Mouse (Mus musculus): ENCODE measurements at regions not wholly inside any gene's neighbourhood (a gene's known extent, or its start where the extent isn't known, plus 50 kb on each side); places are given as distances from the start of the nearest gene placed in this dataset.

DNA sequence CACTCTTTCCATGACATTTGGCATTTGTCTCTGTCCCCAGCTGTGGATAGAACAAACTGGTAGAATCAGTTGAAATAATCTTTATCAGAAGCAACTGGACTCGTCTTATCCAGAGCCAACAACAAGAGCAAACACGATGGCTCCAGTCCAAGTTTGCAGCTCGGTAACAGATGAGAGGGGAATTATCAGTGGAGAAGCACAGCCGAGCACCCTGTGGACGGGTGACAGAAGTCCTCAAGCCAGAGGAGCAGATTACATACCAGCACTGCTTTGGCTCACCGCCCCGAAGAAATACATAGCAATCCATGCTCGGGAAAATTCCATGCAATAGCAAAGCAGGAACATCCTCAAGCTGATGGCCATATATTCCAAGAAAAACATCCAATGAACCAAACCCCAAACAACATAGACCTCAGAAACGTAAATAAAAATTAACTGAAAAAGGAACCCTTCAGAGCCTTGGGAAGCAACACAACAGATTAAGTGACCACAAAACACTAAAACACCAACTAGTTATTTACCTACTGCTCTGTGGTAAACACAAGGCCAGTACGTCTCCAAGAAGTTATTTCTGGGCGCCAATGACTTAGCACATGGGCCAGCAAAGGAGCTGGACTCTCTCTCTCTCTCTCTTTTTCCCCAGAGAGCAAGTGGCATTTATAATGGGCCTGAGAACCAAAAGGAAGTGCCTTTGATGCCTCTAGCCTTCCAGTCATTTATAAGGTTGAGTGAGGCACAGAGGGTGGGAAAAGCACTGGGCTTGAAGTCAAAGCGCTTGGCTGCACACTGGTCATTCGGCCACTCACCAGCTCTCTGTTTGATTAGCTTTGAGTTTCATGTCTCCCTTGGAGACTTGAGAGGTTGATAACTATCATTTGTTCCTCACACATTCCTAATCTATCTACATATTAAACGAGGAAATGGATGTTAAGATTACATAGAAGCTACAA lies 163.0 kb upstream of the Gm12728 start:
- no peaks in the 10 kb centered on the region for H3K9me3 ChIP-seq (replicated peaks)
- ATAC-seq (ENCODE audit: insufficient number of reproducible peaks, low FRiP score, low TSS enrichment, low read depth): no peak; the same call in 1 of the 2 replicates
- no peak overlapping the region for H3K4me3 ChIP-seq (replicated peaks)
- no peaks in the 10 kb centered on the region for H3K27me3 ChIP-seq
- H3K36me3 ChIP-seq: no peaks in the 10 kb centered on the region
- H3K9ac ChIP-seq: no peak overlapping the region
- WGBS: 69% methylated on average over 14 of the region's 14 CpGs
- H3K4me2 ChIP-seq (replicated peaks): no peak overlapping the region
- H3K4me1 ChIP-seq: peaks cover 9% of the 10 kb centered on the region; the same call in 1 of the 2 replicates
- H3K27ac ChIP-seq (replicated peaks): no peak overlapping the region

DNA sequence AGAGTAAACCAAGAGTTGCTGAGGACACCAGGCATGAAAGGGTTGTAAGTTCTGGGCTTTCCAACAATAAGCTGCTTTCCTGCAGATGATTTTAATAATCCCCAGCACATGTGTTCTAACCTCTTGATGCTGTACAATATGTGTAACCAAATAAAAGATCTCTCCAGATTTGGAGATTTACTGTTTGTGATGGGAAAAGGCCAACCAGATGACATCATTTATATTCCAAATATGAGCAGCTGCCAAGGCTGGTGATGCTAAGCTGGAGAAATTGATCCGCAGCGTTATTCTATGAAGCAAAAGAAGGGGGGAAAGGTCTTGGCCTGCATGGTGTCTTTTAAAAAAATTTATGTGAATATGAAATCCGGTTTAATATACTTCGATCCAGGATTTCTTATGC lies 160.1 kb upstream of the Gm12728 start:
- Histone ChIP-seq H3K4me3 (replicated peaks) (no peak overlapping the region), H3K9me3 (replicated peaks) (no peaks in the 10 kb centered on the region), H3K27ac (replicated peaks) (no peak overlapping the region), H3K4me2 (replicated peaks) (no peak overlapping the region), H3K4me1 (peaks cover 9% of the 10 kb centered on the region; the same call in 1 of the 2 replicates), H3K36me3 (no peaks in the 10 kb centered on the region), H3K9ac (no peak overlapping the region), H3K27me3 (no peaks in the 10 kb centered on the region)
- 39% methylated on average over 4 of the region's 4 CpGs for WGBS
- ATAC-seq (ENCODE audit: insufficient number of reproducible peaks, low FRiP score, low TSS enrichment, low read depth): no peak

DNA sequence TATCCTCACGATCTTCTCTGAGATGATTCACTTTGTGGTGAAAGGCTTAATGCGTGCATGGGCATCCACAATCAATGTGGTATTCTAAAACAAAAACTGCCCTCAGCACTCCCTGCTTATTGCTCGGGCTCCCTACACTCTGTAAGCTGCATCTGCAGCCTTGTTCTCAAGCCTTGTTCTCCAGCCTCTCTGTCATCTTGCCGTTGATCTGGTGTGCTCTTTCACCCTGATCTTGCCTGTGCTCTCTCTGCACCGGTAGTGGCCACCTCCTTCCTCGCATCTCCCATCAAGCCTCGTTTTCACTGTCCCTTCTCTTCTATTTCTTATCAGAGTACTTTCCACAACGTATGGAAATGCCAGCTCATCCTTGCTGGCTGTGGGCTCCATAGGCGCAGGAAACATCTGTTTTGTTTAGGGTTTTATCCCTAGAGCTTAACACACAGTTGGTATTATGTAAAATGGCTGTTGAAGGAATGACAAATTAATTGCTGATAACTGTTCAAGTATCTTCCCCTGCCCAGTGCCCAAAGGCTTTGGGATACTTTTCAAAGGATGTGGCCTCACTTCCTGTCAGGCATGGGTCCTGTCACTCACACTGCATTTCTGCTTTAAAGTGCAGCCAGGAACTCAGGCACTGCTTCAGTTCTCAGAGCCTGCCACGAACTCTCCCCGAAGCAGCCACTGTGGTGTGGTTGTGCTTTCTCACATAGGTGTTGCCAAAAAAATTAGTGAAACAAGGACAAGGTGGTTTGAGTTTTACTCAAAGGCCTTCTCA lies 158.9 kb upstream of the Gm12728 start:
- no peak overlapping the region for H3K9ac ChIP-seq
- no peak overlapping the region for H3K4me3 ChIP-seq (replicated peaks)
- no peaks in the 10 kb centered on the region for H3K27me3 ChIP-seq
- WGBS: 57% methylated on average over 11 of the region's 11 CpGs
- H3K4me1 ChIP-seq: peaks cover 9% of the 10 kb centered on the region; the same call in 1 of the 2 replicates
- no peak overlapping the region for H3K4me2 ChIP-seq (replicated peaks)
- ATAC-seq (ENCODE audit: insufficient number of reproducible peaks, low FRiP score, low TSS enrichment, low read depth): no peak
- no peak overlapping the region for H3K27ac ChIP-seq (replicated peaks)
- no peaks in the 10 kb centered on the region for H3K36me3 ChIP-seq
- H3K9me3 ChIP-seq (replicated peaks): no peaks in the 10 kb centered on the region

DNA sequence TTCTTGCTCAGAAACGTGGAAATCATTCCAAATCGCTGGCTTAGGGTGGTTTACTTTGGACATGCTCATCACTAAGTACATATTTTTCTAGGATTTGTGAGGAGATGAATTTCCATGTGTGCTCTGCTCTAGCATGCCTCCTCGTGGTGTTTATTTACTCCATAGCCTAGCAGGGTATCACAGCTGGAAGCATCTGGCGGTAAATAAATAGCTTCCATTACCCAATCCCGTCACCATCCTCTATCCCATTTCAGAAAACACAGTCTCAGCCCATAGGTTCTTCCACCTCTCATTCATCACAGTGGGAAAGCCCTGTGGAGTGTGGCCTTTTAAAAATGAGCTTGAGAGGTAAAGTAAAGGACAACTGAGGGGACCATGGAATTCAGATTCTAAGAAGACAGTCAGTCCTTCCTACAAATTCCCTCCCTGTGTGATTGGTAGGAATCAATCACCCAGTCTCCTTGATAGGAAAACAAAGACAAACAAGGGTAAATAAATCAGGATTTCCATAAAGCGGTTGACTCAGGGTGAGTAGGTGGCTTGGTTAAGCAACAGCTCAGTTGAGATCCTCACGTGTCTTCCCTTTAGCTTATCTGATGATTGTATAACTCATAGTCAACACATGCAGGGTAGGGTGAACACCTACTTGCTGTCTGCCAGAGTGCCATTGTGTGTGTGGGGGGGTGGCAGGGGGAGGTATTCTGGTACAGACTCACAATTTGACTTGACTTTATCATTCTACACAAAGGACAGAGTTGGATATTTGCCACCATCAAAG lies 156.9 kb upstream of the Gm12728 start:
- H3K27me3 ChIP-seq: no peaks in the 10 kb centered on the region
- H3K4me3 ChIP-seq (replicated peaks): no peak overlapping the region
- H3K27ac ChIP-seq (replicated peaks): no peak overlapping the region
- no peaks in the 10 kb centered on the region for H3K9me3 ChIP-seq (replicated peaks)
- no peak overlapping the region for H3K9ac ChIP-seq
- H3K36me3 ChIP-seq: no peaks in the 10 kb centered on the region
- no peak for ATAC-seq (ENCODE audit: insufficient number of reproducible peaks, low FRiP score, low TSS enrichment, low read depth)
- H3K4me1 ChIP-seq: peaks cover 9% of the 10 kb centered on the region; the same call in 1 of the 2 replicates
- H3K4me2 ChIP-seq (replicated peaks): no peak overlapping the region
- 68% methylated on average over 7 of the region's 7 CpGs for WGBS

DNA sequence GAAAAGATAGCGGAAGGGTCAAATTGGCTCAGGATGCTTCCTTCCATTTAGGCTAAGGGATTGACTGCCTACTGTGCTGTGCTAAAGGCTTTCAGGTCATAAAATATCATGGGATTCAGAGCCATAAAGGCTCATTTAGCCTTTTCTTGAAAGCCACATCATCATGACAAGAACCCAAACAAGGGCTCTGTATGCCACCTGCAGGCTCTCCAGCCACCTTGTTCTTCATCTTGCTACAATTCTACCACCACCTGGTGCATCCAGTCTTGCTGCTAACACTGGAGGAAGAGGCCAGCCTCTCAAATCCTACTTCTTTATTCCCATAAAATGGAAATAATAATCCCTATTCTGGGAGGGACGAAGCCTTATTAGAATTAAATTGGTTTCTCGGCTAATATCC lies 155.9 kb upstream of the Gm12728 start:
- ATAC-seq (ENCODE audit: insufficient number of reproducible peaks, low FRiP score, low TSS enrichment, low read depth): no peak
- no peak overlapping the region for H3K27ac ChIP-seq (replicated peaks)
- H3K4me2 ChIP-seq (replicated peaks): no peak overlapping the region
- no peak overlapping the region for H3K4me3 ChIP-seq (replicated peaks)
- no peaks in the 10 kb centered on the region for H3K36me3 ChIP-seq
- H3K9me3 ChIP-seq (replicated peaks): no peaks in the 10 kb centered on the region
- H3K27me3 ChIP-seq: no peaks in the 10 kb centered on the region
- no peak overlapping the region for H3K9ac ChIP-seq
- WGBS: 88% methylated on average over 3 of the region's 3 CpGs
- H3K4me1 ChIP-seq: peaks cover 9% of the 10 kb centered on the region; the same call in 1 of the 2 replicates

DNA sequence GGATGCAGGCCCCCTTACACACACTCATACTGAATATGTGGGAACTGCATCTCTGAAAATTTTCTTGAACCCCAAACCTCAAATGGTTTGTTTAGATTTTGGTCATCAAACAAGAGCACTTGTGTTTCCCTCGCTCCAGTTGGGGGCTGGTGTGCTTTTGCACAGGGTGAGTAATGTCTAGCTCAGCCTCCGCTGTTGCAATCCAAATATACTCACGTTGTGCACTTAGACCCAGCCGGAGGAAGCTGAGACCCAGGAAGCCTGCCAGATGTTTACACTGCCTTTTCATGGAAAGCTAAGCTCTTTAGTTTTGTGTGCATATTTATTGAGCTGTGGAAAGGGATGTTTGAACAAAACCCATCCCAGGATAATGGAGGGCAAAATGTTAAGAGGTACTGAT lies 148.9 kb upstream of the Gm12728 start:
- H3K4me3 ChIP-seq (replicated peaks): no peak overlapping the region
- H3K36me3 ChIP-seq: no peaks in the 10 kb centered on the region
- H3K27ac ChIP-seq (replicated peaks): no peak overlapping the region
- WGBS: 24% methylated on average over 4 of the region's 4 CpGs
- H3K9ac ChIP-seq: no peak overlapping the region
- no peak overlapping the region for H3K4me2 ChIP-seq (replicated peaks)
- no peak; the same call in 1 of the 2 replicates for ATAC-seq (ENCODE audit: insufficient number of reproducible peaks, low FRiP score, low TSS enrichment, low read depth)
- H3K27me3 ChIP-seq: no peaks in the 10 kb centered on the region
- H3K9me3 ChIP-seq (replicated peaks): no peaks in the 10 kb centered on the region
- H3K4me1 ChIP-seq: no peaks in the 10 kb centered on the region; the same call in 1 of the 2 replicates

DNA sequence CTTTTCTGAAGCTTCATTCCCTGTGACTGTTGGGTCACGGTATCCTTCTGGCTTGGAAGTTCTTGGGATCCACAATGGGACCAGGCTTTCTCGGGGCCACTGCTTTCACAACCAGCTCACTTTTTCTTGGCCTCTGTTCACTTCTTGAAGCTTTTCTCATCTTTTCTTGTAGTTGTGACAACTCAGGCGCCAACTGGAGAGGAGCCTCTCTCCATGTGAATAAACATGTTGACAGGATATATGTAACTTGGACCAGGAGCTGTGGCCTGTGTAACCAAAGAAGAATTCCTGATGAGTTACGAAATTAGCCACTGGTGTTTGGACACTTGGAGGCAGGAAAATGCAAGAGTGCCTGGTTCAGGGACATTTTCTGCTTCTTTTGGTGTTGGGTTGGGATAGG lies 148.1 kb upstream of the Gm12728 start:
- WGBS: 87% methylated on average over 4 of the region's 4 CpGs
- no peak overlapping the region for H3K4me2 ChIP-seq (replicated peaks)

DNA sequence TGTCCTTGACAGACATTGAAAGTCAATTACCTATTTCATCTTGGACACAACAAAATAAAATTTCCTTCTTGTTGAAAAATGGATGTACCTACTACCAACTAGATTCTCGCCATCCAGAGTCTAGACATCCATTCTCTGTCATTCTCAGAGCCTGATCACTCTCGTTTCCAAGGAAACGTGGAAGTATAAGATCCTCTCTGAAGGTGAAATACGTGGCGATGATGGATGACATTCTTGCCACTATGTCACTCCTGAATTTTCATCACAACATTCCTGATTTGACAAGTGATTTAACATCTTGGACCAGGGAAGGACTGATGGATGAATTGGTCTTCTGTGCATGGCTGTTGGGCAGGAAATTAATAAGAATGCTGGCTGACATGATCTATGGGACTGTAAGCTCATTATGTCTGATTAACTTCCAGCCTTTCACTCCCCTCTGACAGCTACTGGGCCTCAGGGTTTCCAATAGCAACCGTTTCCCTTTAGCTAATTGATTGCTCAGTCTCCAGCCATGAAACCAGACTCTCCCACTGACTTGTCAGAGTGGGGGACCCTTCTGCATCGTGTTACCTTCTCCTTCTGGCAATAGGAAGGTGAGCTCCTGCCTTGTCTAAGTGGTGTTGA lies 140.7 kb upstream of the Gm12728 start:
- ATAC-seq (ENCODE audit: insufficient number of reproducible peaks, low FRiP score, low TSS enrichment, low read depth): no peak
- Histone ChIP-seq H3K9ac (no peak overlapping the region), H3K27ac (replicated peaks) (no peak overlapping the region), H3K4me3 (replicated peaks) (no peak overlapping the region), H3K9me3 (replicated peaks) (no peaks in the 10 kb centered on the region), H3K27me3 (no peaks in the 10 kb centered on the region), H3K36me3 (no peaks in the 10 kb centered on the region), H3K4me2 (replicated peaks) (no peak overlapping the region), H3K4me1 (no peaks in the 10 kb centered on the region)
- 48% methylated on average over 7 of the region's 7 CpGs for WGBS

More for the DNA sequence above, 148.1 kb upstream of the Gm12728 start:
- Histone ChIP-seq H3K9me3 (replicated peaks) (no peaks in the 10 kb centered on the region), H3K36me3 (no peaks in the 10 kb centered on the region), H3K4me3 (replicated peaks) (no peak overlapping the region), H3K4me1 (no peaks in the 10 kb centered on the region; the same call in 1 of the 2 replicates), H3K9ac (no peak overlapping the region), H3K27me3 (no peaks in the 10 kb centered on the region), H3K27ac (replicated peaks) (no peak overlapping the region)
- no peak for ATAC-seq (ENCODE audit: insufficient number of reproducible peaks, low FRiP score, low TSS enrichment, low read depth)

DNA sequence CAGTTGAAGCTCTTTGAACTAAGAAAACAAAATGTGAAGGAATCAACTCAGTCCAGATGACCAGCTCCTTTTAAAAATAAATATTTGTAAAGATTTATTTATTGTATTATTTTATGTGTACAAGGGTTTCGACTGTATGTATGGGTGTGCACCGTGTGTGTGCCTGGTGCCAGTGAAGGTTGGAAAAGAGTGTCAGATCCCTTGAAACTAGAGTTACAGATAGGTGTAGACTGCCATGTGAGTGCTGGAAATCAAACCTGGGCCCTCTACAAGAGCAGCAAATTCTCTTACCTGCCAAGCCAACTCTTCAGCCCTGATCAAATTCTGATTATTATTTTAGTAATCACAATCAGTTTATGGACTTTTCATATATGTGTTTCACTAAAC lies 140.2 kb upstream of the Gm12728 start:
- Histone ChIP-seq H3K4me3 (replicated peaks) (no peak overlapping the region), H3K27ac (replicated peaks) (no peak overlapping the region), H3K4me1 (no peaks in the 10 kb centered on the region), H3K9ac (no peak overlapping the region), H3K36me3 (no peaks in the 10 kb centered on the region), H3K9me3 (replicated peaks) (no peaks in the 10 kb centered on the region), H3K27me3 (no peaks in the 10 kb centered on the region), H3K4me2 (replicated peaks) (no peak overlapping the region)
- WGBS: 68% methylated on average over 2 of the region's 2 CpGs
- ATAC-seq (ENCODE audit: insufficient number of reproducible peaks, low FRiP score, low TSS enrichment, low read depth): no peak

DNA sequence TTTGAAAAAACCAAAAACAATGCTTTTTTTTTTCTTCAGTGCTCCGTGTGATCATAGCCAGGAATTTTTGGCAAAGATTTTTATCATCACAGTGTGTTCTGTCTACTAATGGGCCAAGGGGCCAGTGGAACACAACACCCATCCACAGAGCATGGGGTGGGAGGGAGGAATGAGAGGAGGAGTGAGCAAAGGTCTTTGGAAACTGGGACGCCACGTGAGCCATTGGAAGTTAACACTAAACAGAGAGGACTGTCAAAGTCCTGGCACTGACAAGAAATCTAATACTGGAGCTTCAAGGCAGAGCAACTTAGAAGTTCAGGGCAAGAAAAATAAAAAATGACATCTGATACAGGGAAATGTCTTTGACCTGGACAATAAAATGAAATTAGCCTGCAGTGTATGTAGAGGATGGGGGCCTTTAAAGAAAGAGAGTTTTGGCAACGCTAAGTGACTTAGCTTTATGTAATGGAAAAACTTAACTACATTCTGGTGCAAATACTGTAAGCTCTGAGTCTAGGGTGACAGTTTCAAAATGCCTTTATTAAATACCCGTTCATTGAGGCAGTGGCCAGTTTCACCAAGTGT lies 133.5 kb upstream of the Gm12728 start:
- 35% methylated on average over 5 of the region's 5 CpGs for WGBS
- ATAC-seq (ENCODE audit: insufficient number of reproducible peaks, low FRiP score, low TSS enrichment, low read depth): peak; percentile 43; the same call in 1 of the 2 replicates

More for the DNA sequence above, 133.5 kb upstream of the Gm12728 start:
- Histone ChIP-seq H3K27ac (replicated peaks) (no peak overlapping the region), H3K9me3 (replicated peaks) (no peaks in the 10 kb centered on the region), H3K36me3 (no peaks in the 10 kb centered on the region), H3K27me3 (no peaks in the 10 kb centered on the region), H3K4me2 (replicated peaks) (no peak overlapping the region), H3K9ac (no peak overlapping the region), H3K4me1 (no peaks in the 10 kb centered on the region), H3K4me3 (replicated peaks) (no peak overlapping the region)

All from embryonic facial prominence, embryonic 15.5 days (tissue).